18 mouse cellular contexts compared by ENCODE assay signal in the genomic region with DNA sequence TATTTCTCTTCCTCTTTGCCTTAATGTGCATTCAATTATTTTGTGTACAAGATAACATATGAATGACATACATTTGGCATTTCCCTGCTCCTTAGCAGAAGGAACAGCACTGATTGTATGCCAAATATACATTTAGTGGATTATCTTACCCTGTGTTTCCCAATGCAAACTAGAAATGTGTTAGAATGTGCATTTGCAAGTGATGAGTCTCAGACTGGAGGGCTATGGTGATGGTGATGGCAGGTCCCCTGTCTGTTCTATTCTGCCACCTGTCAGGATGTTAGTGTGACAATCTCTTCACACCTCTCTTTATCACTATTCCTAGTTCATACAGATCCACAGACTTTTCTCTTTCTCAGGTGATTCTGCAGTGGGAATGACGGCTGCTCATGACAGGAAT.
"Had no signal": no experiment of that assay in that cellular context is flagged by ENCODE, and none has a peak within 500 bp of the region (broad histone marks: within the 10 kb centered on the region; RNA-seq: fewer than 3 reads in every experiment).

No protein-coding gene starts in this region.

- DNase-seq: lung, embryonic 14.5 days; lung, postnatal 10 days; lung, postnatal 4 days; midbrain, embryonic 14.5 days; retina, postnatal 1 day; right cerebral cortex, adult 18-20 months; right cerebral cortex, postnatal 25 days; right cerebral cortex, postnatal 4 days; spleen, adult 18-20 months; thymus, adult 18-20 months; thymus, postnatal 14 days; thymus, postnatal 36 days had no signal

- H3K36me3 ChIP-seq: midbrain, embryonic 10.5 days; midbrain, embryonic 12.5 days; neural tube, embryonic 13.5 days; neural tube, embryonic 15.5 days had no signal

- H3K4me1 ChIP-seq: midbrain, embryonic 10.5 days; midbrain, embryonic 12.5 days; neural tube, embryonic 13.5 days; neural tube, embryonic 15.5 days had no signal

- H3K4me2 ChIP-seq: lung, embryonic 14.5 days; midbrain, embryonic 12.5 days; neural tube, embryonic 13.5 days; neural tube, embryonic 15.5 days had no signal

- ATAC-seq: midbrain, embryonic 16.5 days had no signal

- H3K4me3 ChIP-seq: midbrain, embryonic 10.5 days; midbrain, embryonic 12.5 days; myocyte; neural tube, embryonic 13.5 days; neural tube, embryonic 15.5 days had no signal

- H3K9ac ChIP-seq: lung, embryonic 14.5 days; midbrain, embryonic 12.5 days; neural tube, embryonic 13.5 days; neural tube, embryonic 15.5 days had no signal

- H3K27me3 ChIP-seq: midbrain, embryonic 12.5 days; neural tube, embryonic 13.5 days; neural tube, embryonic 15.5 days had no signal

- H3K27ac ChIP-seq: midbrain, embryonic 10.5 days; midbrain, embryonic 12.5 days; neural tube, embryonic 13.5 days; neural tube, embryonic 15.5 days had no signal

- H3K9me3 ChIP-seq: midbrain, embryonic 10.5 days; midbrain, embryonic 12.5 days; neural tube, embryonic 13.5 days; neural tube, embryonic 15.5 days had no signal
